Mouse (Mus musculus) liver, embryonic 12.5 days (tissue): Measurements from ENCODE around the gene Vmn1r170. TPM values are rescaled to one million over a fixed set of nuclear protein-coding genes. Genes with fewer than 3 reads are reported as not detected.
"Not testable (repeated sequence)": the region's sequence is repeated elsewhere in the genome, so short reads cannot be mapped to it uniquely, and the experiment has no call there.

ENCODE experiments used
- ATAC-seq: fragments of 200-750 bp; cut with Nextera tagmentation; 2 replicates; pipeline ENCODE4 v1.8.0; 2017; ENCODE audit warnings: moderate number of reproducible peaks, mild to moderate bottlenecking, moderate library complexity
- H3K27ac ChIP-seq: fragments of 300-500 bp; sonication (generic); 2 replicates; pipeline ENCODE4 v1.5.1; 2016; ENCODE audit warnings: mild to moderate bottlenecking
- H3K27me3 ChIP-seq: fragments of 300-500 bp; sonication (generic); replicated peaks from 2 replicates; pipeline ENCODE4 v1.6.1; 2016; ENCODE audit warnings: mild to moderate bottlenecking, moderate library complexity
- H3K36me3 ChIP-seq: fragments of 300-500 bp; sonication (generic); 2 replicates; pipeline ENCODE4 v1.6.1; 2016; ENCODE audit warnings: mild to moderate bottlenecking, moderate library complexity
- H3K4me1 ChIP-seq: fragments of 300-500 bp; sonication (generic); 2 replicates; pipeline ENCODE4 v1.6.1; 2016
- H3K4me2 ChIP-seq: fragments of 300-500 bp; sonication (generic); 2 replicates; pipeline ENCODE4 v1.6.1; 2016; ENCODE audit warnings: mild to moderate bottlenecking, moderate library complexity
- H3K4me3 ChIP-seq: fragments of 300-500 bp; sonication (generic); 2 replicates; pipeline ENCODE4 v1.5.1; 2016; ENCODE audit warnings: mild to moderate bottlenecking, moderate library complexity
- H3K9ac ChIP-seq: fragments of 300-500 bp; sonication (generic); 2 replicates; pipeline ENCODE4 v1.6.1; 2016; ENCODE audit warnings: mild to moderate bottlenecking, moderate library complexity
- H3K9me3 ChIP-seq: fragments of 300-500 bp; sonication (generic); replicated peaks from 2 replicates; pipeline ENCODE4 v1.6.1; 2016; ENCODE audit warnings: mild to moderate bottlenecking, moderate library complexity
- WGBS: fragments of 180-500 bp; shearing (Covaris S2); methylation state at CpG from one replicate; pipeline ENCODE4 v1.1.7; 2016; ENCODE audit not compliant: insufficient replicate concordance; 5-methylcytosine and 5-hydroxymethylcytosine counted together
- polyA plus RNA-seq: library from polyadenylated mRNA; unstranded; fragments of >200 nt; fragmentation: Nextera tagmentation; extraction: Ambion mirVana; gene quantifications from 2 replicates; pipeline ENCODE4 v1.2.1, GENCODE M21; 2016

The Vmn1r170 gene
- not detected in 2 replicates for polyA plus RNA-seq

GRCm38 (mm10) chr7:23605875-23606274 is at the start of gene Vmn1r170:
Gene Vmn1r170, plus strand, starts transcription at chr7:23606175.
- not testable (repeated sequence) for ATAC-seq, H3K4me3 ChIP-seq
- 9% methylated on average over 1 of the region's 1 CpGs for WGBS

GRCm38 (mm10) chr7:23575226-23575625 is 30.7 kb upstream of the Vmn1r170 start, which contains the start of gene Vmn1r169:
Gene Vmn1r169, plus strand, starts transcription at chr7:23575526.
- not testable (repeated sequence) for ATAC-seq, H3K4me1 ChIP-seq, H3K9me3 ChIP-seq, H3K27ac ChIP-seq, H3K27me3 ChIP-seq, H3K4me2 ChIP-seq, H3K36me3 ChIP-seq, H3K4me3 ChIP-seq, H3K9ac ChIP-seq
- WGBS, result 53% methylated on average over 1 of the region's 2 CpGs

More at GRCm38 (mm10) chr7:23605875-23606274, at the start of gene Vmn1r170:
- H3K9me3 ChIP-seq, H3K27me3 ChIP-seq, H3K9ac ChIP-seq, H3K27ac ChIP-seq, H3K4me1 ChIP-seq, H3K36me3 ChIP-seq, H3K4me2 ChIP-seq: not testable (repeated sequence)

DNA sequence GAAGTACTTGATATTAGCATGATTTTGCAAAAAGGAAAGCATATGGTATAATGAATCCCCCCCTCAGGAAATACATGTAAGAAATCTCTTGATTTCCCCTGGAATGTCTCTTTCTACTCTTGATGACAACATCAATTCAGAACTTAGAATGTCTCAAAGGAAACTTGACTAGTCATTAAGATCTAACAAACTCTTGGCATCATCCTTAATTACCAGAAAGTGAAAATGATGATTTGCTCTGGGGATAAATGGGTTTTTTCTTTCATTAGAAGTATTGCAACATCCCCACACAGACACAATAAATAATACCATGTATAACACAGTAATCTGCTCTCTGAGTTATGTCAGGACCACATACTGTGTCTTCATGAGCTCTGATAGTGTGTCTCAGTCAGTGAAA is 24.4 kb downstream of the Vmn1r170 start, which contains the start of gene Vmn1r171:
TSS of gene Vmn1r171 (plus strand) at position 301 of the 400 bp plus-strand sequence.
- Histone ChIP-seq H3K9me3 (0 out of 2 replicates have a peak, but pooled peaks cover under 1% of the 10 kb centered on the region), H3K4me1 (no peaks in the 10 kb centered on the region), H3K4me3 (no peak within 1 kb of the TSS), H3K36me3 (no peaks in the 10 kb centered on the region), H3K27ac (no peak within 1 kb of the TSS), H3K9ac (no peak within 1 kb of the TSS), H3K4me2 (no peak within 1 kb of the TSS), H3K27me3 (no peaks in the 10 kb centered on the region)
- no peak for ATAC-seq

Other genes starting within 250 kb of the Vmn1r170 start
- not detected in 2 replicates for gene Nlrp5, start 220.3 kb upstream of the Vmn1r170 start, polyA plus RNA-seq
- gene Vmn1r167, start 99.0 kb upstream of the Vmn1r170 start, polyA plus RNA-seq, result not detected in 2 replicates
- not detected in 2 replicates for gene Vmn1r168, start 66.4 kb upstream of the Vmn1r170 start, polyA plus RNA-seq
- not detected in 2 replicates for gene Vmn1r169, start 30.6 kb upstream of the Vmn1r170 start, polyA plus RNA-seq
- not detected in 2 replicates for gene Vmn1r171, start 24.5 kb downstream of the Vmn1r170 start, polyA plus RNA-seq
- gene Vmn1r172, start 52.1 kb downstream of the Vmn1r170 start, polyA plus RNA-seq, result not detected in 2 replicates
- not detected in 2 replicates for gene Vmn1r173, start 94.5 kb downstream of the Vmn1r170 start, polyA plus RNA-seq
- not detected in 2 replicates for gene Vmn1r174, start 146.1 kb downstream of the Vmn1r170 start, polyA plus RNA-seq
- gene Vmn1r175, start 204.5 kb downstream of the Vmn1r170 start, polyA plus RNA-seq, result not detected in 2 replicates
- not detected in 2 replicates for gene Vmn1r176, start 231.2 kb downstream of the Vmn1r170 start, polyA plus RNA-seq